Mouse (Mus musculus) gastrocnemius, postnatal 36 days (tissue): ENCODE results near the gene Ube3c. TPM values are rescaled to one million over a fixed set of nuclear protein-coding genes. Genes with fewer than 3 reads are reported as not detected.
"Not testable (repeated sequence)": the region's sequence is repeated elsewhere in the genome, so short reads cannot be mapped to it uniquely, and the experiment has no call there.

ENCODE experiments used
- DNase-seq, 2 experiments: peaks; one replicate each; pipeline ENCODE4 v3.0.0; 2022
- intact Hi-C: fragments of 180-260 bp; cut with DNase I; formaldehyde crosslinking; loops from one replicate; pipeline ENCODE4 v1.15.1; 2025
- total RNA-seq, 2 experiments: library from RNA; stranded (reverse); gene quantifications; 2 replicates each; pipeline ENCODE4 v1.2.3; 2021

Gene Ube3c
- total RNA-seq, 2 experiments from 2014 or later, result 34.7 to 34.9 TPM

GRCm38 (mm10) chr5:29661246-29661645, 92.2 kb downstream of the Ube3c start:
- intact Hi-C loops, result not testable (repeated sequence)

DNA sequence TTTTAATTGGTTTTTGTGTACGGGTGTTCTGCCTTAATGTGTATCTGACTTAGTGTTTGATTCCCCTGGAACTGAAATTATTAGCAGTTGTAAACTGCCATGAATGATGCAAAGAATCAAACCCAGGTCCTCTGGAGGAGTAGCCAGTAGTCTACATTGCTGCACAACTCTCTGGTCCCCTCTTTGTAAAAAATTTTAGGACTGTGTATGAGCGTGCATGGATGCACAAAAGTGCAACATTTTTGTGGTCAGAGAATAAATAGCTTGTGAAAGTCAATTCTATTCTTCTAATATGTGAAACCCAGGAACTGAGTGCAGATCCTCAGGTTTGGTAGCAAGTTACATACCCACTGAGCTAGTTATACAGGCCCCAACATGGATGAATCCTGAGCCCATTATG, 96.3 kb downstream of the Ube3c start:
- intact Hi-C loops, result no loop called here

More at GRCm38 (mm10) chr5:29661246-29661645, 92.2 kb downstream of the Ube3c start:
- not testable (repeated sequence) for DNase-seq

DNA sequence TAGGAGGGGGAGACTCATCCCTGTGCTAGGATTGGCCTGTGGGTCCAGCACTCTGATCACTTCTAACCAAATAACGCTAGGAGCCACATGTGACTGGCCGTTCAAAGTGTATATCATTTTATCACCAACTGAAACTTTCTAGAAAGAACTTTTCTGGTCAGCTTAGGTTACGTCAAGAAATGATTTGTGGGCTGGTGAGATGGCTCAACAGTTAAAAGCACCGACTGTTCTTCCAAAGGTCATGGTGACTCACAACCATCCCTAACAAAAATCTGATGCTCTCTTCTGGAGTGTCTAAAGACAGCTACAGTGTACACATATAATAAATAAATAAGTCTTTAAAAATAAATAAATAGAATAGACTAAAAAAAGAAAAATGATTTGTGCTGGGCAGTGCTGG, 103.5 kb downstream of the Ube3c start:
- intact Hi-C loops, result no loop called here
- DNase-seq, result no peak

More for the DNA sequence above, 96.3 kb downstream of the Ube3c start:
- no peak for DNase-seq

- DNase-seq, result no peak
- intact Hi-C loops, result no loop called here
Observed at GRCm38 (mm10) chr5:29674305-29674704, 105.3 kb downstream of the Ube3c start.

- intact Hi-C loops, result no loop called here
- no peak for DNase-seq
Observed at GRCm38 (mm10) chr5:29676445-29676844, 107.4 kb downstream of the Ube3c start.

- intact Hi-C loops, result loop anchor here (5.0 kb wide), 1 partner anchor 298 kb away; no protein-coding TSS in a partner anchor
- DNase-seq, result no peak
Observed at GRCm38 (mm10) chr5:29685085-29685484, 116.0 kb downstream of the Ube3c start.

- DNase-seq, result no peak
- intact Hi-C loops, result loop anchor here (5.0 kb wide), 1 partner anchor 300 kb away; no protein-coding TSS in a partner anchor
Observed at GRCm38 (mm10) chr5:29687671-29688070, 118.6 kb downstream of the Ube3c start.

- DNase-seq, result no peak
- intact Hi-C loops, result loop anchor here (5.0 kb wide), 1 partner anchor 301 kb away; no protein-coding TSS in a partner anchor
Observed at GRCm38 (mm10) chr5:29688352-29688751, 119.3 kb downstream of the Ube3c start.

DNA sequence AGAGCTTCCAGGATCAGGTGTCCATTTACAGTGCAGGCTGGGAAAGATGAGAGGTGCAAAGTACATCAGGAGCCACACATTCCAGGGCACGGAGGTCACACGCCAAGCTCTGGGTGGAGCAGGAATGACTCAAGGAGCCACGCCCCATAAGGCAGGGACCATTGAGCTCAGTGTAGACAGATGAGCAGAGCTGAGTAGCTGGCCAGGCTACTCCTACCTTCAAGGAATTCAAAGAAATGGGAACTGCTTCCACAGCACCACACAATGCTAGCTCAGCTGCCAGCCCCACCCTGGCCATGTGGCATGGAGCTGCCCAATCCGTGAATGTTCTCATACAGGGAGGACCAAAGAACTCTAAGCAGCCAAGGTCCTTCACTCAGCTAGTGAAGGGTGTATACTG, 129.5 kb downstream of the Ube3c start:
- no peak for DNase-seq
- intact Hi-C loops, result no loop called here

- DNase-seq, result no peak
- intact Hi-C loops, result loop anchor here (1.0 kb wide), 1 partner anchor 57 kb away; no protein-coding TSS in a partner anchor
Observed at GRCm38 (mm10) chr5:29699520-29700202, 130.6 kb downstream of the Ube3c start.

DNA sequence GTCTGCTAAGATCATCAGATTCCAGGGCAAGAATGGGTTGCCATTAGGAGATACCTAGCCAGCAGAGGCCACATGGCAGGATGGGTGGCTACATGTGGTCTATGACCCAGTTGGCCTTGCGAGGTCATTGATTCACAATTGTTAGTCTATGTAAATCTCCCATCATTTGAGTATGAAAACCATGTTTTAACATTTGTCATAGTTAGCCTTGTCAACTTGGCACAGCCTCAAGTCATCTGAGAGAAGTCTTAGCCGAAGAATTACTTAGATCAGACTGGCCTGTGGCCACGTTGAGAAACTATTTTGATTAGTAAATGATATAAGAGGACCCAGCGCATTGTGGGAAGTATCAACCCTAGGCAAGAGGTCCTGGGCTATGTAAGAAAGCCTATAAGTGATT, 138.2 kb downstream of the Ube3c start:
- intact Hi-C loops, result no loop called here
- DNase-seq, result no peak

- DNase-seq, result no peak
- intact Hi-C loops, result no loop called here
Observed at GRCm38 (mm10) chr5:29708258-29708657, 139.2 kb downstream of the Ube3c start.

- DNase-seq, result no peak
- intact Hi-C loops, result no loop called here
Observed at GRCm38 (mm10) chr5:29711631-29712030, 142.6 kb downstream of the Ube3c start.

- intact Hi-C loops, result no loop called here
- DNase-seq, result no peak
Observed at GRCm38 (mm10) chr5:29712906-29713305, 143.9 kb downstream of the Ube3c start.

- intact Hi-C loops, result no loop called here
- no peak for DNase-seq
Observed at GRCm38 (mm10) chr5:29721159-29721558, 152.1 kb downstream of the Ube3c start.

GRCm38 (mm10) chr5:29725369-29725768, 156.3 kb downstream of the Ube3c start:
- DNase-seq, result no peak
- intact Hi-C loops, result no loop called here

Other genes with a start within 250 kb of the Ube3c start
- gene Lmbr1, start 190.9 kb upstream of the Ube3c start, total RNA-seq, result 1 to 10 TPM; 9.8 to 9.9 TPM
- 10 to 100 TPM in 1 of 2 experiments, 1 to 10 TPM in 1; 8.9 to 10.4 TPM for gene Nom1, start 134.6 kb upstream of the Ube3c start, total RNA-seq
- not detected for gene Mnx1, start 90.8 kb upstream of the Ube3c start, total RNA-seq
- gene Dnajb6, start 166.4 kb downstream of the Ube3c start, total RNA-seq, result 10 to 100 TPM; 62.7 to 66.2 TPM
- gene Gm5129, start 166.7 kb downstream of the Ube3c start, total RNA-seq, result not detected